Mouse (Mus musculus): ENCODE results near the gene Myo16. TPM values are rescaled to one million over a fixed set of nuclear protein-coding genes. Genes with fewer than 3 reads are reported as not detected.

Myo16 gene
- polyA plus RNA-seq, 1 experiment from 2014 or later: 3.0 TPM

- no peaks in the 10 kb centered on the region for H3K27me3 ChIP-seq (ENCODE audit: control insufficient read depth, insufficient read depth, low read length)
- 25% methylated on average over 9 of the region's 9 CpGs for WGBS
- H3K27ac ChIP-seq (ENCODE audit: low read depth, low read length): peak overlapping the region; percentile 63
- DNase-seq (ENCODE audit: low spot score, missing footprints) (peak; percentile 90), ATAC-seq (ENCODE audit: low FRiP score) (peak; percentile 92)
- H3K4me3 ChIP-seq (ENCODE audit: low read depth, low read length): no peak overlapping the region
- no peaks in the 10 kb centered on the region for H3K9me3 ChIP-seq (ENCODE audit: control insufficient read depth, low read length)
- no peak overlapping the region for H3K4me2 ChIP-seq
- H3K36me3 ChIP-seq (ENCODE audit: control insufficient read depth, insufficient read depth, low read length): no peaks in the 10 kb centered on the region
- H3K9ac ChIP-seq (ENCODE audit: low read length): no peak overlapping the region
- peaks cover 23% of the 10 kb centered on the region for H3K4me1 ChIP-seq (ENCODE audit: control insufficient read depth, insufficient read depth, low read length)
Measured at GRCm38 (mm10) chr8:10173033-10173747, 19.5 kb downstream of the Myo16 start.

GRCm38 (mm10) chr8:10174201-10174840 is 20.6 kb downstream of the Myo16 start:
- no peak overlapping the region for H3K9ac ChIP-seq (ENCODE audit: low read length)
- no peaks in the 10 kb centered on the region for H3K9me3 ChIP-seq (ENCODE audit: control insufficient read depth, low read length)
- no peaks in the 10 kb centered on the region for H3K27me3 ChIP-seq (ENCODE audit: control insufficient read depth, insufficient read depth, low read length)
- no peak overlapping the region for H3K4me3 ChIP-seq (ENCODE audit: low read depth, low read length)
- peak overlapping the region; percentile 63 for H3K27ac ChIP-seq (ENCODE audit: low read depth, low read length)
- WGBS: 67% methylated on average over 5 of the region's 5 CpGs
- no peak for ATAC-seq (ENCODE audit: low FRiP score)
- DNase-seq (ENCODE audit: low spot score, missing footprints): no peak
- H3K4me2 ChIP-seq: no peak overlapping the region
- H3K4me1 ChIP-seq (ENCODE audit: control insufficient read depth, insufficient read depth, low read length): peaks cover 23% of the 10 kb centered on the region
- H3K36me3 ChIP-seq (ENCODE audit: control insufficient read depth, insufficient read depth, low read length): no peaks in the 10 kb centered on the region

GRCm38 (mm10) chr8:10174841-10175680 is 21.4 kb downstream of the Myo16 start:
- Histone ChIP-seq H3K36me3 (ENCODE audit: control insufficient read depth, insufficient read depth, low read length) (no peaks in the 10 kb centered on the region), H3K4me2 (no peak overlapping the region), H3K9me3 (ENCODE audit: control insufficient read depth, low read length) (no peaks in the 10 kb centered on the region), H3K9ac (ENCODE audit: low read length) (no peak overlapping the region), H3K27ac (ENCODE audit: low read depth, low read length) (no peak overlapping the region; the same call in 1 of the 2 replicates), H3K27me3 (ENCODE audit: control insufficient read depth, insufficient read depth, low read length) (no peaks in the 10 kb centered on the region), H3K4me1 (ENCODE audit: control insufficient read depth, insufficient read depth, low read length) (peaks cover 23% of the 10 kb centered on the region), H3K4me3 (ENCODE audit: low read depth, low read length) (no peak overlapping the region)
- DNase-seq (ENCODE audit: low spot score, missing footprints) (peak; percentile 77), ATAC-seq (ENCODE audit: low FRiP score) (no peak)
- 85% methylated on average over 7 of the region's 7 CpGs for WGBS

GRCm38 (mm10) chr8:10175976-10176375 is 22.3 kb downstream of the Myo16 start:
- no peak for ATAC-seq (ENCODE audit: low FRiP score)
- H3K4me1 ChIP-seq (ENCODE audit: control insufficient read depth, insufficient read depth, low read length): peaks cover 23% of the 10 kb centered on the region
- DNase-seq (ENCODE audit: low spot score, missing footprints): peak; percentile 82
- no peaks in the 10 kb centered on the region for H3K9me3 ChIP-seq (ENCODE audit: control insufficient read depth, low read length)
- H3K36me3 ChIP-seq (ENCODE audit: control insufficient read depth, insufficient read depth, low read length): no peaks in the 10 kb centered on the region
- H3K9ac ChIP-seq (ENCODE audit: low read length): no peak overlapping the region
- H3K27me3 ChIP-seq (ENCODE audit: control insufficient read depth, insufficient read depth, low read length): no peaks in the 10 kb centered on the region
- no peak overlapping the region for H3K4me2 ChIP-seq
- WGBS: 67% methylated on average over 4 of the region's 4 CpGs
- no peak overlapping the region for H3K27ac ChIP-seq (ENCODE audit: low read depth, low read length)
- H3K4me3 ChIP-seq (ENCODE audit: low read depth, low read length): no peak overlapping the region

GRCm38 (mm10) chr8:10177131-10177530 is 23.4 kb downstream of the Myo16 start:
- H3K4me1 ChIP-seq (ENCODE audit: control insufficient read depth, insufficient read depth, low read length): peaks cover 23% of the 10 kb centered on the region
- H3K27me3 ChIP-seq (ENCODE audit: control insufficient read depth, insufficient read depth, low read length): no peaks in the 10 kb centered on the region
- H3K36me3 ChIP-seq (ENCODE audit: control insufficient read depth, insufficient read depth, low read length): no peaks in the 10 kb centered on the region
- H3K27ac ChIP-seq (ENCODE audit: low read depth, low read length): no peak overlapping the region
- H3K4me2 ChIP-seq: no peak overlapping the region
- ATAC-seq (ENCODE audit: low FRiP score): no peak
- DNase-seq (ENCODE audit: low spot score, missing footprints): peak; percentile 62
- no peak overlapping the region for H3K4me3 ChIP-seq (ENCODE audit: low read depth, low read length)
- WGBS: 79% methylated on average over 4 of the region's 4 CpGs
- H3K9me3 ChIP-seq (ENCODE audit: control insufficient read depth, low read length): no peaks in the 10 kb centered on the region
- H3K9ac ChIP-seq (ENCODE audit: low read length): no peak overlapping the region

- Histone ChIP-seq H3K4me3 (ENCODE audit: low read depth, low read length) (no peak overlapping the region), H3K9me3 (ENCODE audit: control insufficient read depth, low read length) (no peaks in the 10 kb centered on the region), H3K4me2 (no peak overlapping the region), H3K9ac (ENCODE audit: low read length) (no peak overlapping the region), H3K27me3 (ENCODE audit: control insufficient read depth, insufficient read depth, low read length) (no peaks in the 10 kb centered on the region), H3K27ac (ENCODE audit: low read depth, low read length) (no peak overlapping the region), H3K4me1 (ENCODE audit: control insufficient read depth, insufficient read depth, low read length) (peaks cover 11% of the 10 kb centered on the region), H3K36me3 (ENCODE audit: control insufficient read depth, insufficient read depth, low read length) (no peaks in the 10 kb centered on the region)
- ATAC-seq (ENCODE audit: low FRiP score) (no peak), DNase-seq (ENCODE audit: low spot score, missing footprints) (peak; percentile 81)
Measured at GRCm38 (mm10) chr8:10178986-10179385, 25.3 kb downstream of the Myo16 start.

- Histone ChIP-seq H3K4me2 (no peak overlapping the region), H3K27ac (ENCODE audit: low read depth, low read length) (no peak overlapping the region), H3K4me3 (ENCODE audit: low read depth, low read length) (no peak overlapping the region), H3K4me1 (ENCODE audit: control insufficient read depth, insufficient read depth, low read length) (no peaks in the 10 kb centered on the region), H3K9ac (ENCODE audit: low read length) (no peak overlapping the region), H3K27me3 (ENCODE audit: control insufficient read depth, insufficient read depth, low read length) (no peaks in the 10 kb centered on the region), H3K36me3 (ENCODE audit: control insufficient read depth, insufficient read depth, low read length) (no peaks in the 10 kb centered on the region), H3K9me3 (ENCODE audit: control insufficient read depth, low read length) (no peaks in the 10 kb centered on the region; the same call in 1 of the 2 replicates)
- ATAC-seq (ENCODE audit: low FRiP score) (no peak), DNase-seq (ENCODE audit: low spot score, missing footprints) (no peak)
- 93% methylated on average over 6 of the region's 6 CpGs for WGBS
Measured at GRCm38 (mm10) chr8:10190607-10191006, 36.9 kb downstream of the Myo16 start.

- no peak for DNase-seq (ENCODE audit: low spot score, missing footprints)
- ATAC-seq (ENCODE audit: low FRiP score): peak; percentile 92
- Histone ChIP-seq H3K4me3 (ENCODE audit: low read depth, low read length) (no peak overlapping the region), H3K4me2 (no peak overlapping the region), H3K27me3 (ENCODE audit: control insufficient read depth, insufficient read depth, low read length) (no peaks in the 10 kb centered on the region), H3K27ac (ENCODE audit: low read depth, low read length) (no peak overlapping the region), H3K9me3 (ENCODE audit: control insufficient read depth, low read length) (no peaks in the 10 kb centered on the region), H3K4me1 (ENCODE audit: control insufficient read depth, insufficient read depth, low read length) (no peaks in the 10 kb centered on the region), H3K36me3 (ENCODE audit: control insufficient read depth, insufficient read depth, low read length) (no peaks in the 10 kb centered on the region), H3K9ac (ENCODE audit: low read length) (no peak overlapping the region)
- 46% methylated on average over 7 of the region's 7 CpGs for WGBS
Measured at GRCm38 (mm10) chr8:10198164-10198563, 44.5 kb downstream of the Myo16 start.

GRCm38 (mm10) chr8:10199301-10199700 is 45.6 kb downstream of the Myo16 start:
- no peaks in the 10 kb centered on the region for H3K36me3 ChIP-seq (ENCODE audit: control insufficient read depth, insufficient read depth, low read length)
- H3K4me1 ChIP-seq (ENCODE audit: control insufficient read depth, insufficient read depth, low read length): no peaks in the 10 kb centered on the region
- ATAC-seq (ENCODE audit: low FRiP score): no peak

More at GRCm38 (mm10) chr8:10199301-10199700, 45.6 kb downstream of the Myo16 start:
- no peak overlapping the region for H3K4me2 ChIP-seq
- WGBS: 90% methylated on average over 5 of the region's 5 CpGs
- no peak overlapping the region for H3K4me3 ChIP-seq (ENCODE audit: low read depth, low read length)
- no peaks in the 10 kb centered on the region for H3K27me3 ChIP-seq (ENCODE audit: control insufficient read depth, insufficient read depth, low read length)
- no peak for DNase-seq (ENCODE audit: low spot score, missing footprints)
- H3K9ac ChIP-seq (ENCODE audit: low read length): no peak overlapping the region
- no peak overlapping the region for H3K27ac ChIP-seq (ENCODE audit: low read depth, low read length)
- H3K9me3 ChIP-seq (ENCODE audit: control insufficient read depth, low read length): no peaks in the 10 kb centered on the region

Measured in midbrain, embryonic 11.5 days (tissue).